Mouse (Mus musculus): Measurements from ENCODE around the gene Zscan4d. TPM values are rescaled to one million over a fixed set of nuclear protein-coding genes. Genes with fewer than 3 reads are reported as not detected.

Gene Zscan4d
- polyA plus RNA-seq (2015; fragmentation: Illumina TruSeq; extraction: RNeasy Lipid Tissue Mini Kit (QIAGEN cat#74804); ENCODE audit: insufficient read depth, low replicate concordance) = not detected

DNA sequence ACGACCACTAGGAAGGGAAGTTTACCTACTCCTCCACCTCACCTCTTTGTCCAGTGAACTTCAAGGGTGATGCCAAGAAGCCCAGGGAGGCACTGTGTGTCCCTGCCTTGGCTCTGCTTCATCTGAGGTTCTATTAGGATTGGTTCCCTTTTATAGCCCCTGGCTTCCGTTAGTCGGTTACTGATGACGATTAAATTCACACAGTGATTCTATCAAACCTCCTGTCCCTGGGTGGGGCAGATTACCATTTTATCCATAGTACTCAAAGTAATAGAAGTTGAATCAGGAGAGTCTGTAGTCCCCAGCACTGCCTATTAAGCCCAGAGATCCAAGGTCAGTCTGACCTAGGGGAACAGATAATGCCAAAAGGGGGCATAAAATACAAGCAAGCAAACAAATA is at the start of gene Zscan4d:
Zscan4d (minus strand) TSS at position 101 of the 400 bp plus-strand sequence.

Other genes with a start within 250 kb of the Zscan4d start
- not detected for gene Zscan4c, start 160.4 kb downstream of the Zscan4d start, polyA plus RNA-seq (2015; fragmentation: Illumina TruSeq; extraction: RNeasy Lipid Tissue Mini Kit (QIAGEN cat#74804); ENCODE audit: insufficient read depth, low replicate concordance)
- not detected for gene Zscan4-ps1, start 96.5 kb downstream of the Zscan4d start, polyA plus RNA-seq (2015; fragmentation: Illumina TruSeq; extraction: RNeasy Lipid Tissue Mini Kit (QIAGEN cat#74804); ENCODE audit: insufficient read depth, low replicate concordance)
- gene Zscan4e, start 144.5 kb upstream of the Zscan4d start, polyA plus RNA-seq (2015; fragmentation: Illumina TruSeq; extraction: RNeasy Lipid Tissue Mini Kit (QIAGEN cat#74804); ENCODE audit: insufficient read depth, low replicate concordance) = not detected
- not detected for gene Zscan4f, start 231.8 kb upstream of the Zscan4d start, polyA plus RNA-seq (2015; fragmentation: Illumina TruSeq; extraction: RNeasy Lipid Tissue Mini Kit (QIAGEN cat#74804); ENCODE audit: insufficient read depth, low replicate concordance)